Mouse (Mus musculus) MEL (cell line): ENCODE data around the gene Fcmr. TPM values are rescaled to one million over a fixed set of nuclear protein-coding genes. Genes with fewer than 3 reads are reported as not detected.

Experiments used
- DNase-seq: peaks from one replicate; pipeline ENCODE4 v3.0.0; 2011; ENCODE audit warnings: low read depth, low spot score
- H3K27ac ChIP-seq: 2 replicates; pipeline ENCODE4 v1.5.1; 2012; ENCODE audit warnings: low read depth, mild to moderate bottlenecking, control low read depth, low read length, moderate library complexity; ENCODE audit not compliant: control insufficient read depth
- H3K27me3 ChIP-seq, 2 experiments: fragments of 150-350 bp in 1 of 2; sonication (generic) in 1 of 2; 2 replicates each; pipeline ENCODE4 v1.6.1; 2012; ENCODE audit warnings: low read length in 2 of 2, mild to moderate bottlenecking in 2 of 2, improper control_type of control experiment in 1 of 2, moderate library complexity in 1 of 2; ENCODE audit not compliant: insufficient read depth in 2 of 2, control insufficient read depth in 1 of 2
- H3K36me3 ChIP-seq, 2 experiments: 2 replicates each; pipeline ENCODE4 v1.6.1; 2012 to 2014; ENCODE audit warnings: low read length in 2 of 2, improper control_type of control experiment in 1 of 2, inconsistent platforms in 1 of 2, mild to moderate bottlenecking in 1 of 2; ENCODE audit not compliant: insufficient read depth in 2 of 2, control insufficient read depth in 1 of 2
- H3K4me1 ChIP-seq, 2 experiments: fragments of 150-350 bp in 1 of 2; sonication (generic) in 1 of 2; 2 replicates each; pipeline ENCODE4 v1.6.1; 2012; ENCODE audit warnings: low read length in 2 of 2, improper control_type of control experiment in 1 of 2, mild to moderate bottlenecking in 1 of 2; ENCODE audit not compliant: insufficient read depth in 2 of 2, control insufficient read depth in 1 of 2
- H3K4me3 ChIP-seq, 2 experiments: fragments of 150-350 bp in 1 of 2; sonication (generic) in 1 of 2; 2 replicates each; pipeline ENCODE4 v1.5.1; 2012; ENCODE audit warnings: low read depth in 2 of 2, low read length in 2 of 2, mild to moderate bottlenecking in 2 of 2, moderate library complexity in 2 of 2, control low read depth in 1 of 2, improper control_type of control experiment in 1 of 2; ENCODE audit not compliant: control insufficient read depth in 1 of 2, insufficient read depth in 1 of 2
- H3K79me2 ChIP-seq: 2 replicates; pipeline ENCODE4 v1.6.1; 2012; ENCODE audit warnings: mild to moderate bottlenecking, low read length, moderate library complexity; ENCODE audit not compliant: control insufficient read depth, poor library complexity, insufficient read depth
- H3K9ac ChIP-seq: 2 replicates; pipeline ENCODE4 v1.6.1; 2012; ENCODE audit warnings: low read depth, mild to moderate bottlenecking, control low read depth, low read length, moderate library complexity; ENCODE audit not compliant: control insufficient read depth, poor library complexity, severe bottlenecking
- H3K9me3 ChIP-seq: fragments of 150-350 bp; sonication (generic); replicated peaks from 2 replicates; pipeline ENCODE4 v1.6.1; 2012; ENCODE audit warnings: mild to moderate bottlenecking, low read length, improper control_type of control experiment, moderate library complexity; ENCODE audit not compliant: insufficient read depth
- CHD1 ChIP-seq: IDR thresholded peaks from 2 replicates; pipeline ENCODE4 v1.6.1; 2012; ENCODE audit warnings: low read depth, mild to moderate bottlenecking, inconsistent platforms, low read length, improper control_type of control experiment
- CHD2 ChIP-seq: IDR thresholded peaks from 2 replicates; pipeline ENCODE4 v1.6.1; 2011; ENCODE audit warnings: low read length, improper control_type of control experiment
- CTCF ChIP-seq, 3 experiments: IDR thresholded peaks in 2 of 3; conservative IDR thresholded peaks in 1 of 3; 2 replicates each; pipeline ENCODE4 v1.5.1; 2011 to 2012; ENCODE audit warnings: low read length in 3 of 3, low read depth in 2 of 3, mild to moderate bottlenecking in 2 of 3, improper control_type of control experiment in 1 of 3, inconsistent platforms in 1 of 3, mixed read lengths in 1 of 3, moderate library complexity in 1 of 3; ENCODE audit not compliant: control insufficient read depth in 1 of 3, insufficient read depth in 1 of 3, poor library complexity in 1 of 3, severe bottlenecking in 1 of 3
- EP300 ChIP-seq, 2 experiments: IDR thresholded peaks; 2 replicates each; pipeline ENCODE4 v1.6.1; 2011; ENCODE audit warnings: improper control_type of control experiment in 2 of 2, low read length in 2 of 2, low read depth in 1 of 2, mild to moderate bottlenecking in 1 of 2
- GABPA ChIP-seq: IDR thresholded peaks from 2 replicates; pipeline ENCODE4 v1.6.1; 2012; ENCODE audit warnings: low read depth, mild to moderate bottlenecking, inconsistent platforms, low read length, improper control_type of control experiment, moderate library complexity
- HCFC1 ChIP-seq: IDR thresholded peaks from 2 replicates; pipeline ENCODE4 v1.6.1; 2012; ENCODE audit warnings: low read depth, mild to moderate bottlenecking, inconsistent platforms, low read length, improper control_type of control experiment, moderate library complexity
- MAX ChIP-seq: IDR thresholded peaks from 2 replicates; pipeline ENCODE4 v1.6.1; 2011; ENCODE audit warnings: low read length, improper control_type of control experiment
- MYB ChIP-seq: IDR thresholded peaks from 2 replicates; pipeline ENCODE4 v1.6.1; 2011; ENCODE audit warnings: mild to moderate bottlenecking, low read depth, low read length, improper control_type of control experiment
- MYC ChIP-seq: IDR thresholded peaks from 2 replicates; pipeline ENCODE4 v1.6.1; 2011; ENCODE audit warnings: low read depth, mild to moderate bottlenecking, low read length, improper control_type of control experiment, moderate library complexity
- POLR2A ChIP-seq, 2 experiments: IDR thresholded peaks; 2 replicates each; pipeline ENCODE4 v1.6.1; 2011 to 2012; ENCODE audit warnings: low read length in 2 of 2, mild to moderate bottlenecking in 2 of 2, control low read depth in 1 of 2, improper control_type of control experiment in 1 of 2, low read depth in 1 of 2, moderate library complexity in 1 of 2; ENCODE audit not compliant: control insufficient read depth in 1 of 2, insufficient read depth in 1 of 2, poor library complexity in 1 of 2
- POLR2AphosphoS2 ChIP-seq: IDR thresholded peaks from 2 replicates; pipeline ENCODE4 v1.6.1; 2011; ENCODE audit warnings: low read length, improper control_type of control experiment
- SIN3A ChIP-seq: IDR thresholded peaks from 2 replicates; pipeline ENCODE4 v1.6.1; 2012; ENCODE audit warnings: low read length, improper control_type of control experiment, inconsistent platforms
- SMC3 ChIP-seq: IDR thresholded peaks from 2 replicates; pipeline ENCODE4 v1.6.1; 2011; ENCODE audit warnings: low read depth, low read length, improper control_type of control experiment
- TCF12 ChIP-seq: IDR thresholded peaks from 2 replicates; pipeline ENCODE4 v1.6.1; 2014; ENCODE audit warnings: low read depth, mild to moderate bottlenecking, inconsistent platforms, low read length, improper control_type of control experiment, moderate library complexity
- UBTF ChIP-seq: IDR thresholded peaks from 2 replicates; pipeline ENCODE4 v1.6.1; 2012; ENCODE audit warnings: low read depth, mild to moderate bottlenecking, inconsistent platforms, low read length, improper control_type of control experiment, moderate library complexity, borderline replicate concordance; ENCODE audit not compliant: insufficient read depth
- USF2 ChIP-seq, 2 experiments: IDR thresholded peaks; 2 replicates each; pipeline ENCODE4 v1.6.1; 2011 to 2012; ENCODE audit warnings: improper control_type of control experiment in 2 of 2, low read length in 2 of 2, borderline replicate concordance in 1 of 2, inconsistent platforms in 1 of 2, low read depth in 1 of 2, mild to moderate bottlenecking in 1 of 2; ENCODE audit not compliant: insufficient read depth in 1 of 2
- ZC3H11A ChIP-seq: IDR thresholded peaks from 2 replicates; pipeline ENCODE4 v1.6.1; 2012; ENCODE audit warnings: low read depth, mild to moderate bottlenecking, inconsistent platforms, low read length, improper control_type of control experiment
- ZNF384 ChIP-seq: IDR thresholded peaks from 2 replicates; pipeline ENCODE4 v1.6.1; 2012; ENCODE audit warnings: low read depth, mild to moderate bottlenecking, inconsistent platforms, low read length, improper control_type of control experiment
- polyA plus RNA-seq, 2 experiments: library from polyadenylated mRNA; stranded (reverse) in 1 of 2; unstranded in 1 of 2; fragments of >175 nt in 1 of 2; fragments of >200 nt in 1 of 2; gene quantifications; 2 replicates each; pipeline versions ENCODE4 v1.2.1 to v1.2.4; 2012; ENCODE audit warnings: low replicate concordance in 2 of 2, low read depth in 1 of 2; ENCODE audit not compliant: insufficient read length in 2 of 2, insufficient read depth in 1 of 2, missing spikeins in 1 of 2
- total RNA-seq: library from RNA; depleted of rRNA; stranded (reverse); fragments of 300-350 nt; gene quantifications from 2 replicates; pipeline ENCODE4 v1.2.3, GENCODE M21; 2012

Gene Fcmr
- total and polyA plus RNA-seq, 3 experiments = not detected

- TF ChIP-seq MYC = no peak
- TF ChIP-seq CTCF (IDR thresholded peaks at IDR 0.05 in 2 of 3, conservative IDR thresholded peaks at IDR 0.05 in 1 of 3; ENCODE audit: control insufficient read depth in 1 of 3, insufficient read depth in 1 of 3, low read depth in 2 of 3, low read length in 3 of 3, poor library complexity in 1 of 3, severe bottlenecking in 1 of 3) = peak; percentile 40 to 81 (median 53)
- no peak for TF ChIP-seq HCFC1
- no peak for TF ChIP-seq SIN3A
- peak; percentile 15; the same call in 1 of the 2 replicates for TF ChIP-seq ZNF384
- no peak for TF ChIP-seq CHD1
- TF ChIP-seq, all 39 proteins: peak for 6
Measured at GRCm38 (mm10) chr1:130876931-130877509, 11.6 kb downstream of the Fcmr start (continued).

- Histone ChIP-seq H3K79me2 (no peaks in the 10 kb centered on the region), H3K4me1 (no peaks in the 10 kb centered on the region), H3K27me3 (peaks cover 0 to 4% of the 10 kb centered on the region in 2 experiments; a peak in 2 of 4 replicates), H3K4me3 (no peak overlapping the region), H3K9me3 (no peaks in the 10 kb centered on the region), H3K27ac (no peak overlapping the region), H3K9ac (no peak overlapping the region), H3K36me3 (no peaks in the 10 kb centered on the region)
- DNase-seq = no peak
- no peak for TF ChIP-seq SMC3
- TF ChIP-seq MYB = no peak
Measured at GRCm38 (mm10) chr1:130877889-130878614, 12.6 kb downstream of the Fcmr start.

GRCm38 (mm10) chr1:130879927-130880326, 14.5 kb downstream of the Fcmr start:
- no peak for DNase-seq
- Histone ChIP-seq H3K36me3 (no peaks in the 10 kb centered on the region), H3K27me3 (peaks cover 0 to 13% of the 10 kb centered on the region in 2 experiments), H3K4me1 (no peaks in the 10 kb centered on the region), H3K9ac (no peak overlapping the region), H3K4me3 (no peak overlapping the region), H3K27ac (no peak overlapping the region), H3K79me2 (no peaks in the 10 kb centered on the region), H3K9me3 (no peaks in the 10 kb centered on the region)
- TF ChIP-seq POLR2A (IDR thresholded peaks at IDR 0.05; ENCODE audit: control insufficient read depth in 1 of 2, insufficient read depth in 1 of 2, low read depth in 1 of 2, low read length in 2 of 2, poor library complexity in 1 of 2) = no peak
- TF ChIP-seq SIN3A = no peak
- no peak for TF ChIP-seq EP300 (IDR thresholded peaks at IDR 0.05; ENCODE audit: low read depth in 1 of 2, low read length in 2 of 2)
- no peak for TF ChIP-seq UBTF
- TF ChIP-seq TCF12 = no peak
- no peak for TF ChIP-seq MAX
- TF ChIP-seq CTCF (IDR thresholded peaks at IDR 0.05 in 2 of 3, conservative IDR thresholded peaks at IDR 0.05 in 1 of 3; ENCODE audit: control insufficient read depth in 1 of 3, insufficient read depth in 1 of 3, low read depth in 2 of 3, low read length in 3 of 3, poor library complexity in 1 of 3, severe bottlenecking in 1 of 3) = no peak
- TF ChIP-seq USF2 (IDR thresholded peaks at IDR 0.05; ENCODE audit: borderline replicate concordance in 1 of 2, insufficient read depth in 1 of 2, low read depth in 1 of 2, low read length in 2 of 2) = no peak
- no peak for TF ChIP-seq ZC3H11A
- no peak for TF ChIP-seq POLR2AphosphoS2
- TF ChIP-seq GABPA = no peak
- TF ChIP-seq CHD2 = no peak
